Mouse (Mus musculus) neural tube, embryonic 12.5 days (tissue): ENCODE results near the gene Snd1. TPM values are rescaled to one million over a fixed set of nuclear protein-coding genes. Genes with fewer than 3 reads are reported as not detected.

Experiments
- ATAC-seq: fragments of 200-750 bp; cut with Nextera tagmentation; 2 replicates; pipeline ENCODE4 v1.8.0; 2017; ENCODE audit warnings: low read depth, mild to moderate bottlenecking, moderate TSS enrichment, moderate library complexity; ENCODE audit not compliant: low FRiP score
- H3K27ac ChIP-seq: fragments of 300-500 bp; sonication (generic); 2 replicates; pipeline ENCODE4 v1.5.1; 2016
- H3K27me3 ChIP-seq: fragments of 300-500 bp; sonication (generic); replicated peaks from 2 replicates; pipeline ENCODE4 v1.6.1; 2016; ENCODE audit warnings: mild to moderate bottlenecking
- H3K36me3 ChIP-seq: fragments of 300-500 bp; sonication (generic); 2 replicates; pipeline ENCODE4 v1.6.1; 2016; ENCODE audit warnings: mild to moderate bottlenecking
- H3K4me1 ChIP-seq: fragments of 300-500 bp; sonication (generic); 2 replicates; pipeline ENCODE4 v1.6.1; 2016
- H3K4me2 ChIP-seq: fragments of 300-500 bp; sonication (generic); replicated peaks from 2 replicates; pipeline ENCODE4 v1.6.1; 2016; ENCODE audit warnings: mild to moderate bottlenecking
- H3K4me3 ChIP-seq: fragments of 300-500 bp; sonication (generic); 2 replicates; pipeline ENCODE4 v1.5.1; 2016
- H3K9ac ChIP-seq: fragments of 300-500 bp; sonication (generic); 2 replicates; pipeline ENCODE4 v1.6.1; 2016; ENCODE audit warnings: mild to moderate bottlenecking
- H3K9me3 ChIP-seq: fragments of 300-500 bp; sonication (generic); 2 replicates; pipeline ENCODE4 v1.6.1; 2016; ENCODE audit warnings: mild to moderate bottlenecking
- WGBS: fragments of 180-500 bp; shearing (Covaris S2); methylation state at CpG from one replicate; pipeline ENCODE4 v1.1.7; 2016; 5-methylcytosine and 5-hydroxymethylcytosine counted together
- polyA plus RNA-seq: library from polyadenylated mRNA; unstranded; fragments of >200 nt; fragmentation: Nextera tagmentation; extraction: Ambion mirVana; gene quantifications from 2 replicates; pipeline ENCODE4 v1.2.1, GENCODE M21; 2016

The Snd1 gene
- polyA plus RNA-seq, 1 experiment from 2014 or later = 101 TPM

GRCm38 (mm10) chr6:28488204-28488851 lies 13.4 kb downstream of the Snd1 start:
- H3K4me2 ChIP-seq = no peak overlapping the region
- peaks cover 14% of the 10 kb centered on the region for H3K36me3 ChIP-seq
- ATAC-seq = no peak
- H3K9ac ChIP-seq = no peak overlapping the region
- H3K9me3 ChIP-seq = no peaks in the 10 kb centered on the region
- H3K4me1 ChIP-seq = 0 out of 2 replicates have a peak, but pooled peaks cover 4% of the 10 kb centered on the region
- H3K27me3 ChIP-seq = no peaks in the 10 kb centered on the region
- no peak overlapping the region for H3K4me3 ChIP-seq
- WGBS = 88% methylated on average over 1 of the region's 1 CpGs
- H3K27ac ChIP-seq = no peak overlapping the region

- Histone ChIP-seq H3K36me3 (peaks cover 14% of the 10 kb centered on the region), H3K9me3 (no peaks in the 10 kb centered on the region), H3K4me3 (no peak overlapping the region), H3K4me1 (no peaks in the 10 kb centered on the region), H3K27me3 (no peaks in the 10 kb centered on the region), H3K27ac (no peak overlapping the region), H3K4me2 (no peak overlapping the region), H3K9ac (no peak overlapping the region)
- ATAC-seq = no peak
- 96% methylated on average over 5 of the region's 5 CpGs for WGBS
These were observed 15.7 kb downstream of the Snd1 start for GRCm38 (mm10) chr6:28490612-28491011.

- Histone ChIP-seq H3K9ac (no peak overlapping the region), H3K9me3 (no peaks in the 10 kb centered on the region), H3K36me3 (peaks cover 14% of the 10 kb centered on the region), H3K27me3 (no peaks in the 10 kb centered on the region), H3K27ac (no peak overlapping the region), H3K4me1 (no peaks in the 10 kb centered on the region), H3K4me2 (no peak overlapping the region), H3K4me3 (no peak overlapping the region)
- no peak for ATAC-seq
These were observed 16.3 kb downstream of the Snd1 start for GRCm38 (mm10) chr6:28491198-28491597.

- ATAC-seq = no peak
- 78% methylated on average over 5 of the region's 5 CpGs for WGBS
- Histone ChIP-seq H3K36me3 (peaks cover 5% of the 10 kb centered on the region), H3K27me3 (no peaks in the 10 kb centered on the region), H3K4me1 (no peaks in the 10 kb centered on the region), H3K4me2 (no peak overlapping the region), H3K9ac (no peak overlapping the region), H3K4me3 (no peak overlapping the region), H3K27ac (no peak overlapping the region), H3K9me3 (no peaks in the 10 kb centered on the region)
These were observed 22.9 kb downstream of the Snd1 start for GRCm38 (mm10) chr6:28497837-28498236.

- 90% methylated on average over 7 of the region's 7 CpGs for WGBS
- no peak overlapping the region for H3K27ac ChIP-seq
- ATAC-seq = no peak
- no peak overlapping the region for H3K4me2 ChIP-seq
- no peaks in the 10 kb centered on the region for H3K9me3 ChIP-seq
- H3K36me3 ChIP-seq = no peaks in the 10 kb centered on the region
- H3K4me1 ChIP-seq = no peaks in the 10 kb centered on the region
- H3K27me3 ChIP-seq = no peaks in the 10 kb centered on the region
- no peak overlapping the region for H3K9ac ChIP-seq
- H3K4me3 ChIP-seq = no peak overlapping the region
These were observed 27.6 kb downstream of the Snd1 start for GRCm38 (mm10) chr6:28502576-28502975.

GRCm38 (mm10) chr6:28503148-28503547 lies 28.2 kb downstream of the Snd1 start:
- no peak overlapping the region for H3K4me3 ChIP-seq
- WGBS = 98% methylated on average over 4 of the region's 4 CpGs
- no peak overlapping the region for H3K27ac ChIP-seq
- H3K36me3 ChIP-seq = no peaks in the 10 kb centered on the region
- H3K27me3 ChIP-seq = no peaks in the 10 kb centered on the region
- no peak overlapping the region for H3K4me2 ChIP-seq
- no peaks in the 10 kb centered on the region for H3K9me3 ChIP-seq
- H3K4me1 ChIP-seq = no peaks in the 10 kb centered on the region
- no peak overlapping the region for H3K9ac ChIP-seq
- ATAC-seq = no peak

GRCm38 (mm10) chr6:28504611-28505010 lies 29.7 kb downstream of the Snd1 start:
- Histone ChIP-seq H3K4me1 (no peaks in the 10 kb centered on the region), H3K9ac (no peak overlapping the region), H3K9me3 (no peaks in the 10 kb centered on the region), H3K36me3 (no peaks in the 10 kb centered on the region), H3K4me2 (no peak overlapping the region), H3K4me3 (no peak overlapping the region), H3K27ac (no peak overlapping the region), H3K27me3 (no peaks in the 10 kb centered on the region)
- WGBS = 86% methylated on average over 7 of the region's 7 CpGs
- no peak for ATAC-seq

GRCm38 (mm10) chr6:28507759-28508158 lies 32.8 kb downstream of the Snd1 start:
- H3K27ac ChIP-seq = no peak overlapping the region
- H3K9me3 ChIP-seq = no peaks in the 10 kb centered on the region
- no peak overlapping the region for H3K4me3 ChIP-seq
- no peak overlapping the region for H3K4me2 ChIP-seq
- H3K36me3 ChIP-seq = no peaks in the 10 kb centered on the region; the same call in 1 of the 2 replicates
- no peaks in the 10 kb centered on the region for H3K27me3 ChIP-seq
- no peak overlapping the region for H3K9ac ChIP-seq
- no peak for ATAC-seq
- WGBS = 66% methylated on average over 4 of the region's 4 CpGs
- no peaks in the 10 kb centered on the region for H3K4me1 ChIP-seq

GRCm38 (mm10) chr6:28514195-28514594 lies 39.3 kb downstream of the Snd1 start:
- 91% methylated on average over 3 of the region's 3 CpGs for WGBS
- Histone ChIP-seq H3K4me2 (no peak overlapping the region), H3K4me1 (no peaks in the 10 kb centered on the region), H3K9me3 (no peaks in the 10 kb centered on the region), H3K4me3 (no peak overlapping the region), H3K27ac (no peak overlapping the region), H3K27me3 (no peaks in the 10 kb centered on the region), H3K36me3 (peaks cover 14% of the 10 kb centered on the region), H3K9ac (no peak overlapping the region)
- no peak for ATAC-seq

- H3K9ac ChIP-seq = no peak overlapping the region
- H3K9me3 ChIP-seq = no peaks in the 10 kb centered on the region
- H3K27me3 ChIP-seq = no peaks in the 10 kb centered on the region
- ATAC-seq = no peak
- WGBS = 89% methylated on average over 4 of the region's 4 CpGs
- H3K27ac ChIP-seq = no peak overlapping the region
- H3K4me2 ChIP-seq = no peak overlapping the region
- H3K36me3 ChIP-seq = peaks cover 18% of the 10 kb centered on the region
- H3K4me3 ChIP-seq = no peak overlapping the region
- no peaks in the 10 kb centered on the region for H3K4me1 ChIP-seq
These were observed 40.0 kb downstream of the Snd1 start for GRCm38 (mm10) chr6:28514830-28515350.

- peaks cover 23% of the 10 kb centered on the region for H3K36me3 ChIP-seq
- H3K4me3 ChIP-seq = no peak overlapping the region
- no peak overlapping the region for H3K27ac ChIP-seq
- no peaks in the 10 kb centered on the region for H3K27me3 ChIP-seq
- H3K4me1 ChIP-seq = no peaks in the 10 kb centered on the region
- WGBS = 73% methylated on average over 2 of the region's 2 CpGs
- no peak overlapping the region for H3K4me2 ChIP-seq
- no peak for ATAC-seq
- no peaks in the 10 kb centered on the region for H3K9me3 ChIP-seq
- H3K9ac ChIP-seq = no peak overlapping the region
These were observed 41.7 kb downstream of the Snd1 start for GRCm38 (mm10) chr6:28516618-28517017.

- WGBS = 93% methylated on average over 1 of the region's 1 CpGs
- H3K27ac ChIP-seq = no peak overlapping the region
- H3K36me3 ChIP-seq = peaks cover 25% of the 10 kb centered on the region
- no peaks in the 10 kb centered on the region for H3K9me3 ChIP-seq
- no peak for ATAC-seq
- H3K4me3 ChIP-seq = no peak overlapping the region
- H3K9ac ChIP-seq = no peak overlapping the region
- H3K27me3 ChIP-seq = no peaks in the 10 kb centered on the region
- H3K4me1 ChIP-seq = no peaks in the 10 kb centered on the region
- H3K4me2 ChIP-seq = no peak overlapping the region
These were observed 42.1 kb downstream of the Snd1 start for GRCm38 (mm10) chr6:28517050-28517449.

GRCm38 (mm10) chr6:28519426-28519825 lies 44.5 kb downstream of the Snd1 start:
- Histone ChIP-seq H3K4me1 (no peaks in the 10 kb centered on the region), H3K9ac (no peak overlapping the region), H3K27me3 (no peaks in the 10 kb centered on the region), H3K27ac (no peak overlapping the region), H3K4me3 (no peak overlapping the region), H3K36me3 (peaks cover 30% of the 10 kb centered on the region), H3K9me3 (no peaks in the 10 kb centered on the region), H3K4me2 (no peak overlapping the region)
- no peak for ATAC-seq
- WGBS = 88% methylated on average over 8 of the region's 8 CpGs
